Mouse (Mus musculus) embryonic facial prominence, embryonic 12.5 days (tissue): Measurements from ENCODE around the gene Slc29a3. TPM values are rescaled to one million over a fixed set of nuclear protein-coding genes. Genes with fewer than 3 reads are reported as not detected.
"Not testable (repeated sequence)": the region's sequence is repeated elsewhere in the genome, so short reads cannot be mapped to it uniquely, and the experiment has no call there.

Source experiments
- ATAC-seq: fragments of 200-750 bp; cut with Nextera tagmentation; 2 replicates; pipeline ENCODE4 v1.8.0; 2017; ENCODE audit not compliant: insufficient number of reproducible peaks, insufficient read depth, low FRiP score, low TSS enrichment
- H3K27ac ChIP-seq: fragments of 300-500 bp; sonication (generic); 2 replicates; pipeline ENCODE4 v1.5.1; 2016; ENCODE audit warnings: mild to moderate bottlenecking
- H3K27me3 ChIP-seq: fragments of 300-500 bp; sonication (generic); 2 replicates; pipeline ENCODE4 v1.6.1; 2016; ENCODE audit warnings: mild to moderate bottlenecking, moderate library complexity
- H3K36me3 ChIP-seq: fragments of 300-500 bp; sonication (generic); 2 replicates; pipeline ENCODE4 v1.6.1; 2016; ENCODE audit warnings: mild to moderate bottlenecking
- H3K4me1 ChIP-seq: fragments of 300-500 bp; sonication (generic); 2 replicates; pipeline ENCODE4 v1.6.1; 2016
- H3K4me2 ChIP-seq: fragments of 300-500 bp; sonication (generic); replicated peaks from 2 replicates; pipeline ENCODE4 v1.6.1; 2016; ENCODE audit warnings: mild to moderate bottlenecking, moderate library complexity
- H3K4me3 ChIP-seq: fragments of 300-500 bp; sonication (generic); 2 replicates; pipeline ENCODE4 v1.5.1; 2016; ENCODE audit warnings: mild to moderate bottlenecking
- H3K9ac ChIP-seq: fragments of 300-500 bp; sonication (generic); 2 replicates; pipeline ENCODE4 v1.6.1; 2016; ENCODE audit warnings: mild to moderate bottlenecking, moderate library complexity
- H3K9me3 ChIP-seq: fragments of 300-500 bp; sonication (generic); 2 replicates; pipeline ENCODE4 v1.6.1; 2016; ENCODE audit warnings: mild to moderate bottlenecking, moderate library complexity
- WGBS: fragments of 180-500 bp; shearing (Covaris S2); methylation state at CpG from one replicate; pipeline ENCODE4 v1.1.7; 2016; 5-methylcytosine and 5-hydroxymethylcytosine counted together
- polyA plus RNA-seq: library from polyadenylated mRNA; unstranded; fragments of >200 nt; fragmentation: Nextera tagmentation; extraction: Ambion mirVana; gene quantifications from 2 replicates; pipeline ENCODE4 v1.2.1, GENCODE M21; 2016

The Slc29a3 gene
- polyA plus RNA-seq, 1 experiment from 2014 or later, result 13.0 TPM

DNA sequence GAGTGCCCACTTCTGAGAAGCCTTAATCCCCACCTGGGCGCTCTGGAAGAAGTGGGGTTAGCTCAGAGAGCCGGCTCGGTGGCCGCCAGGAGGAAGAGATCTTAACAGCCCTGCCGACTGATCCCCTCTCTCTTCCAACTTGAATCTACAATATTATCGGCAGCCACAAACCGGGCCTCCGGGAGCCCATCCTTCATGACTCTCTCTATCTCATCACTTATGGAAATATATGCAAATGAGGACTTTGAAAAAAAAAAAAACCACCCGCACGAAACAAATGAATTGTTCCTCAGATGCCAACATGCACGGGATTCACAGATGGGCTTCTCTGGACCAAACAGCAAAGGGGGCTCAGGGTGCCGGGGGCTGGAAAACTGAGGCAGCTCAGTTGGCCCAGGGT is 31.0 kb downstream of the Slc29a3 start:
- H3K4me1 ChIP-seq, result no peaks in the 10 kb centered on the region
- H3K4me3 ChIP-seq, result no peak overlapping the region
- no peak overlapping the region for H3K27ac ChIP-seq
- H3K9ac ChIP-seq, result no peak overlapping the region
- ATAC-seq, result no peak
- WGBS, result 61% methylated on average over 12 of the region's 12 CpGs
- no peak overlapping the region for H3K4me2 ChIP-seq
- H3K36me3 ChIP-seq, result 0 out of 2 replicates have a peak, but pooled peaks cover 30% of the 10 kb centered on the region
- no peaks in the 10 kb centered on the region for H3K9me3 ChIP-seq
- H3K27me3 ChIP-seq, result no peaks in the 10 kb centered on the region

DNA sequence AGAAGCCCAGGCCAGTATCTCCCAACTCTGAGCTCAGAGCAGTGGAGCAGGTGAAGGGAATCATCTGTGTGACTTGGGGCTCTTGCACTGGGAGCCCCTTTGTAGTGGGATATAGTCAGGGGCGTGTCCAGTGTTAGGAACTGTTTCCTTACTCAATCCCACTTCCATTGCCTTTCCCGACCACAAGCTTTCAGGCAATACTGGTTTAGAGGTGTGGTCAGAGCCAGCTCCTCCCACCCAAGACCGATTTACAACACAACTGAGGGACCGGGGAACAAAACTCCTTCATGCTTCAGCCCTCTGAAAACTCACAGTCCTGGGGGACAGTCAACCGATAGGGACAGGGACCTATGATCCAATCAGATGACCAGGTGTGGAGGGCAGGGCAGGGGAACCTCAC is 32.1 kb downstream of the Slc29a3 start:
- ATAC-seq, result no peak

DNA sequence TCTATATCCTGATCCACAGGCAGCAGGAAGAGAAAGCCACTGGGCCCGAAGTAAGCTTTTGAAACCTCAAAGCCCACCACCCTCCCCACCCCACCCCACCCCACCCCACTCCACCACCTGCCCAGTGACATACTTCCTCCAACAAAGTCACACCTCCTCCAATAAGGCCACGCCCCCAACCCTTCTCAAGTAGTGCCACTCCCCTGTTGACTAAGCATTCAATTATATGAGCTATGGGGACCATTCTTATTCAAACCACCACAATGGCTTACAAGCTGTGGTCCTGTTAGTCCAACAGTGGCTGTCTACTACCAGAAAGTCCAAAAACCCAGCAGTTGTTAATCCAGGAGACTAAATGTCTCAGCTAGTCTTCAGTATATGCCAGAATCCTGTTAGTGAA is 34.1 kb downstream of the Slc29a3 start:
- 87% methylated on average over 2 of the region's 2 CpGs for WGBS
- peaks cover 50% of the 10 kb centered on the region for H3K36me3 ChIP-seq

More for the DNA sequence above, 32.1 kb downstream of the Slc29a3 start:
- Histone ChIP-seq H3K9ac (no peak overlapping the region), H3K36me3 (peaks cover 39% of the 10 kb centered on the region), H3K4me3 (no peak overlapping the region), H3K4me2 (no peak overlapping the region), H3K27me3 (no peaks in the 10 kb centered on the region), H3K9me3 (no peaks in the 10 kb centered on the region), H3K27ac (no peak overlapping the region), H3K4me1 (no peaks in the 10 kb centered on the region)
- 70% methylated on average over 5 of the region's 5 CpGs for WGBS

DNA sequence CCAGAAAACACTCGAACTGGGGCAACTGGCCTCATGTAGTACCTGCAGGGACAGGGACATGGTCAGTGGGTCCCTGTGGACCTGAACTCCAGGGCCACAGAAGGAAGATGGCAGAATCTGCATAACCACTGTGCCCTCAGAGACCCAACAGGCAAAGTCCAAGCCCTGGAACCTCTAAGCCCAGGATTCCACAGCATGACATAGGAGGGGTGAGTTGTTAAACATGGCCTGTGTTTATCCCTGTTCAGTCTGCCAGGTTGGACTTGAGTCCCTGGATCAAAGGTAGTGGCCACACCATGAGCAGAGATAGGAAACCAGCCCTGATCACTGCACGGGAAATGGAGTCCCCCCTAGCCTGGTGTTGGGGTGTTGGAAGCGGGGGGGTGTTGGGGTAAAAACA is 36.1 kb downstream of the Slc29a3 start:
- Histone ChIP-seq H3K4me1 (no peaks in the 10 kb centered on the region), H3K9ac (no peak overlapping the region), H3K9me3 (no peaks in the 10 kb centered on the region), H3K27me3 (no peaks in the 10 kb centered on the region), H3K4me3 (no peak overlapping the region), H3K27ac (no peak overlapping the region), H3K4me2 (no peak overlapping the region), H3K36me3 (peaks cover 48% of the 10 kb centered on the region)
- WGBS, result 89% methylated on average over 3 of the region's 3 CpGs
- no peak for ATAC-seq

More for the DNA sequence above, 34.1 kb downstream of the Slc29a3 start:
- ATAC-seq, result no peak
- H3K27me3 ChIP-seq, result no peaks in the 10 kb centered on the region
- no peaks in the 10 kb centered on the region for H3K4me1 ChIP-seq
- H3K4me3 ChIP-seq, result no peak overlapping the region
- H3K27ac ChIP-seq, result no peak overlapping the region
- no peak overlapping the region for H3K9ac ChIP-seq
- no peak overlapping the region for H3K4me2 ChIP-seq
- H3K9me3 ChIP-seq, result no peaks in the 10 kb centered on the region

DNA sequence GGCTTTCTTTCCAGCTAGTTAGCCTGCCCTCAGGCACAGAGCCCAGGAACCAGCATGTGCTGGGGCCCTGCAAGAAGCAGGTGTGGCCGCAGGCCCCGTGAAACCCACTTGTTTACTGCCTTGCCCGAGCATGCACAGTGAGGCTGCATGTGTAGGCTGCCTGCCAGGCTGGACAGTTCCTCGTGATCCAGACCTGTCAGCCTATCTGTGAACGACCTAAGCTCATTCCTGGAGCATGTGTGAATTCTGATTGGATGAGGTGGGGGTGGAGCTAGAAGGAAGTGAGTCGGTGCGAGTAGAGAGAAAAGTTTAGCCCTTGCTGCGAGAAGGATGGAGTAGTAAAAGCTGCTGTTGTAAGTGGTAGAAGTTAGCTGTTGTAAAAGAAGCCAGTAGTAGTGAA is 40.3 kb downstream of the Slc29a3 start:
- not testable (repeated sequence) for H3K9ac ChIP-seq, H3K4me2 ChIP-seq, H3K9me3 ChIP-seq, H3K27me3 ChIP-seq, H3K4me3 ChIP-seq, H3K4me1 ChIP-seq, ATAC-seq, H3K27ac ChIP-seq
- WGBS, result 43% methylated on average over 7 of the region's 8 CpGs
- H3K36me3 ChIP-seq, result peaks cover 24% of the 10 kb centered on the region

DNA sequence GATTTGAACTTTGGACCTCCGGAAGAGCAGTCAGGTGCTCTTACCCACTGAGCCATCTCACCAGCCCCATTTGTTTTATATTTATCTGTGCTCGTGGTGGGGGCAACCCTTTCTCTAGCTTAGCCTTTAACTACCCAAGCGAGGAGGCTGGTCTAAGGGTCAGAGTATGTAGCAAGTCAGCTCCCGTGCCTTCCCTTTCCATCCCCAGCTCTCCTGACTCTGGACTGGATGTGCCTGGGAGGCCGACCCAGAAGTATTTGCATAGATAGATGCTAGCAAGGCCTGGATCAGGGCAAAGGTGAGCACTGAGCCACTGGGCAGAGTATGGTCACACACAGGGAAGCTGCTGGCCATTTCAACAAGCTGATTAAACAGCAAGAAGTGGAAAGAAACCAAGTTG is 43.8 kb downstream of the Slc29a3 start:
- Histone ChIP-seq H3K36me3 (peaks cover 1% of the 10 kb centered on the region), H3K4me2 (no peak overlapping the region), H3K4me3 (no peak overlapping the region), H3K27ac (no peak overlapping the region), H3K27me3 (no peaks in the 10 kb centered on the region), H3K4me1 (no peaks in the 10 kb centered on the region), H3K9me3 (no peaks in the 10 kb centered on the region), H3K9ac (no peak overlapping the region)
- WGBS, result 75% methylated on average over 5 of the region's 5 CpGs
- ATAC-seq, result no peak

DNA sequence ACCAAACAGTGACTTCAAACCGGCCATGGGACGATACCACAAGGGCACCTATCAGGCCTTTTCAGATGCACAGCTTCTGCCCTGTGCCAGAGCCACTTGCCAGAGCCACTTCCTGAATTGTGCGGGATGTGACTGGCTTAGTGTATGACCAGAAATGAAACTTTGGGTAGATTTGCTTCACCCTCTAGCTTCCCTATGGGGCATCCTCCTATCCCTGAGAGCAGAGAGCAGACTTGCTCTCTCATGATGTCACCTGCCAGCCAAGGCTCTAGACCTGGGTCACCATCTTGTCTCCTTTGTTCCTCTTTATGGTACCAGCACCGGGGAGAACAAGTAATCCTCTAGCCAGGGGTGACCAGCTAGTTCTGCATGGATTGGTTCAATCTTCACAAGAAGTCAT is 46.3 kb downstream of the Slc29a3 start:
- Histone ChIP-seq H3K4me1 (no peaks in the 10 kb centered on the region), H3K9me3 (no peaks in the 10 kb centered on the region), H3K4me2 (no peak overlapping the region), H3K27ac (no peak overlapping the region), H3K36me3 (no peaks in the 10 kb centered on the region), H3K9ac (no peak overlapping the region), H3K27me3 (no peaks in the 10 kb centered on the region), H3K4me3 (no peak overlapping the region)
- no peak for ATAC-seq
- 87% methylated on average over 4 of the region's 4 CpGs for WGBS

DNA sequence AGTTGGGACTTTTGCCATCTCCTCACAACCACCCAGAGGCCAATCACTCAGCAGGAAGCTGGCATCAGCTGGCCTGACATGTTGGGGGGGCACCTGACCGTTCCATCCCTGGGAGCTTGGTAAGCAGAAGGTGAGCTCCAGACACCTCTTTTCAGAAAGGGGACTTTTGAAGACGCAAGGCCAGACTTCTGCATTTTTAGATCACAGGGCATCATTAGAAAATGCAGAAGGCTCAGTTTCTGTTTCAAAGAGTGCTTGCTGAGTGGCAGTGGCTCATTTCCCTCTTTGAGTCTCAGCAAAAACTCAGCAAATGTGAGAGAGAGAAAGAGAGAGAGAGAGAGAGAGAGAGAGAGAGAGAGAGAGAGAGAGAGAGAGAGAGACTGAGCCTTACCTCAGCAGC is 47.5 kb downstream of the Slc29a3 start:
- WGBS, result 72% methylated on average over 2 of the region's 2 CpGs
- H3K4me2 ChIP-seq, result no peak overlapping the region
- H3K27ac ChIP-seq, result no peak overlapping the region
- no peaks in the 10 kb centered on the region for H3K4me1 ChIP-seq
- H3K4me3 ChIP-seq, result no peak overlapping the region
- no peak for ATAC-seq
- H3K27me3 ChIP-seq, result 0 out of 2 replicates have a peak, but pooled peaks cover 3% of the 10 kb centered on the region
- H3K9ac ChIP-seq, result no peak overlapping the region
- H3K36me3 ChIP-seq, result no peaks in the 10 kb centered on the region
- H3K9me3 ChIP-seq, result no peaks in the 10 kb centered on the region

DNA sequence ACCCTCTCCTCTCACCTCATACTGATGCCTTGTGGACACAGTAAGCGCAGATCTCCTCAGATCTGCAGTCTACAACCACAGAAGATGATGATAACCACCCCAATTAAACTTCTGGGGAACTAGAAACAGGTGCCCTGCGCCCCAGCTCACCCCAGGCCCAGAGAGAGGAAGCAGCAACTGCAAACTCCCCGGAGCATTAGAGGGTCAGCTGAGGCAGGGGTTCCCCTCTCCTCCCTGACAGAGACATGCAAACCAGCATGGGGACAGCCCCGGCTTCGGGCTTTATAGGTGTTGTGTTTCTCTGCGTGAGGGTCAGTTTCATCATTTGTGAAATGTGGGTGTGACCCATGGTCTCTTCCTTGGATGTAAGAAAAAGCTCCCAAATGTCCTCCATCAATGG is 54.8 kb downstream of the Slc29a3 start:
- no peaks in the 10 kb centered on the region for H3K9me3 ChIP-seq
- H3K9ac ChIP-seq, result no peak overlapping the region
- H3K4me3 ChIP-seq, result no peak overlapping the region
- WGBS, result 83% methylated on average over 6 of the region's 6 CpGs
- H3K4me2 ChIP-seq, result no peak overlapping the region
- H3K27ac ChIP-seq, result no peak overlapping the region
- peaks cover 11% of the 10 kb centered on the region for H3K4me1 ChIP-seq
- no peak for ATAC-seq
- H3K36me3 ChIP-seq, result no peaks in the 10 kb centered on the region
- H3K27me3 ChIP-seq, result peaks cover 7% of the 10 kb centered on the region; the same call in 1 of the 2 replicates

DNA sequence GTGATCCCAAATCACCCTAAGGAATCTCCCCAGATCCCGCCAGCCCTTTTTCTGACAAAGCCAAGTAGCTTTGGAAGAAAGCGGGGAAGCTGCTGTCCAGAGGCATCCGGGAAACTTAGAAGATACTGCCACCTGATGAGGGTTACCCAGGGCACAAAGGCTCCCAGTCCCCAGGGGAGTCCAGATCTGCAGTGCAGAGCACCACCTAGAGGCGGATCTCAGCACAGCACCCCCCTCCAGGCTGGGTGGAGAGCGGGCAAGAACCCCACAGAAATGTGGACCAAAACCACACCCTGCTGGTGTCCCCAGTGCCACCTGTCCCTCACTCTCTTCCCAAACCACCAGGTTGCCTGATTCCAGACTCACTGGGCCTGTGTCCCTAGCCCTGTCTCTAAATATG is 55.6 kb downstream of the Slc29a3 start:
- Histone ChIP-seq H3K4me1 (peaks cover 17% of the 10 kb centered on the region), H3K4me3 (no peak overlapping the region), H3K36me3 (no peaks in the 10 kb centered on the region), H3K9me3 (no peaks in the 10 kb centered on the region), H3K4me2 (no peak overlapping the region), H3K27me3 (peaks cover 7% of the 10 kb centered on the region; the same call in 1 of the 2 replicates), H3K27ac (no peak overlapping the region), H3K9ac (no peak overlapping the region)
- no peak for ATAC-seq
- 14% methylated on average over 5 of the region's 5 CpGs for WGBS

DNA sequence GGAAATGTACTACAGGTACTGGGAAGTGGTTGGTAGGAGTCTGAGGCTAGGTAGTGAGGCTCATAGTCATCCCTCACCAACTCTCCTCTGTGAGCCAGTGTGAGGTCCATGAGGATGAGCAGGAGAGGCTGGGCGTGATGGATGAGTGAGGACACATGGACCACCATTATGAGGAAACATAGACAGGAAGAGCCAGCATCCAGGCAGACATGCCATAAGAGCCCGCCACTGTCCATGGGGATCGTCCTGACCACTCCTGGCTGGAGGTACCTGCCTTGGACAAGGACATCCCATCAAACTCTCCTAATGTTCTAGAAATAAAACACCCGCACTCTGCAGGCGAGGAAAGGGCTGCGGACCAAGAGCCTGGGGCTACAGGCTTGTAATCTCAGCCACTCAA is 56.2 kb downstream of the Slc29a3 start, which contains the start of gene Cdh23:
Gene Cdh23 (minus strand): TSS at position 101 of the 400 bp plus-strand sequence.
- Histone ChIP-seq H3K27ac (no peak within 1 kb of the TSS), H3K4me2 (no peak within 1 kb of the TSS), H3K4me3 (no peak within 1 kb of the TSS), H3K9ac (no peak within 1 kb of the TSS), H3K9me3 (no peaks in the 10 kb centered on the region), H3K4me1 (peaks cover 17% of the 10 kb centered on the region), H3K27me3 (peaks cover 7% of the 10 kb centered on the region; the same call in 1 of the 2 replicates), H3K36me3 (no peaks in the 10 kb centered on the region)
- ATAC-seq, result no peak
- WGBS, result 83% methylated on average over 6 of the region's 6 CpGs

DNA sequence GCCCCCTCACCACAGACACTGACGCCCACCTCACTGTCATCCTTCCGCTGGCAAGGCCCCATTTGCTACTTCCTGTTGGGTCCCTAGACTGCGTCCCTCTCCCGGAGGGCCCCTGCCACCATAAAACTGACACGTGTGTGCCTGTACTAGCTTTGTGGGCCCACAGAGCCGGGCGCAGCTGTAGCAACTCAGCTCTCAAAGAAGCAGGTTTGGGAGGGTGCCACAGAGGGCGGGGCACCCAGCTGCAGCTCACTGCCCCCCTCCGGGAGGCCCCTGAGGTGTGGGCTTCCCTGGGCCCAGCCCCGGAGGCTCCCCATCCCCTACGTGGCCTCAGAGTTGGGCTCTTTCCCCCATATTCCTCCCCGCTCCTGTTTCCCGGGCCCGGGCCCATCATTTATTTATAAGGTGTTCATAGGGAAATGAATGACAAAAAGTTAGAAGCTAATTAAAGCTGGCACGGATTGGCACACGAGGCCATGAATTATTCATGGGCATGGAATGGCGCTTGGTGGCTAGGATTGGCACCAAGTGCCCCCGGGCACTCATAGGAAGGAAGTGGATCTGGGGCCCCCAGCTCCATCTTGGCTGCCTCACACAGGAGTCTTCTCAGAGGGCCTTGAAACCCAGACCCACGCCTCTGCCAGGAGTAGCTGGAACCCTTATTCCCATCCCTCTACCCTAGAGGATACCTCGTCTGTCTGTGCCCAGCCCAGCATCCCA is 60.8 kb downstream of the Slc29a3 start:
- H3K9me3 ChIP-seq, result no peaks in the 10 kb centered on the region
- no peak overlapping the region for H3K27ac ChIP-seq
- H3K4me3 ChIP-seq, result no peak overlapping the region
- H3K4me2 ChIP-seq, result no peak overlapping the region
- no peak for ATAC-seq
- no peaks in the 10 kb centered on the region for H3K36me3 ChIP-seq
- peaks cover 35% of the 10 kb centered on the region for H3K27me3 ChIP-seq
- H3K4me1 ChIP-seq, result peaks cover 18% of the 10 kb centered on the region
- H3K9ac ChIP-seq, result no peak overlapping the region
- 82% methylated on average over 20 of the region's 20 CpGs for WGBS
